Mouse (Mus musculus): ENCODE results near the gene Prim2. TPM values are rescaled to one million over a fixed set of nuclear protein-coding genes. Genes with fewer than 3 reads are reported as not detected.

The Prim2 gene
- total RNA-seq, 2 experiments from 2014 or later = 14.9 to 18.6 TPM

DNA sequence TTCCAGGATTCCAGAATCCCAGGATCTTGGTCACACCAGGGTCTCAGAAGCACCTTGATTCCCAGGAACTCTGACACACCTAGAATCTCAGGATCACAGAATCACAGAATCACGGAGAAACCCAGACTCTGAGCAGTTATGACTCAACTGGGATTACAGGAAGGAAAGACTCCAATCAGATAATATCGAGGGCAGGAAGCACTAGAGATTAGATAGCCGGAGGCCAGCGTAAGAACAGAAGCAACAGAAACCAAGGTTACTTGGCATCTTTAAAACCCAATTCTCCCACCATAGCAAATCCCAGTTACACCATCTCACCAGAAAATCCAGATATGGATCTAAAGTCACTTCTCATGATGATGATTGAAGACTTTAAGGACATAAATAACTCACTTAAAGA is 113.0 kb downstream of the Prim2 start:
- DNase-seq (ENCODE audit: low spot score in 2 of 2) = no peak

- DNase-seq (ENCODE audit: low spot score in 2 of 2) = no peak
Observed at GRCm38 (mm10) chr1:33555626-33556025, 114.0 kb downstream of the Prim2 start.

DNA sequence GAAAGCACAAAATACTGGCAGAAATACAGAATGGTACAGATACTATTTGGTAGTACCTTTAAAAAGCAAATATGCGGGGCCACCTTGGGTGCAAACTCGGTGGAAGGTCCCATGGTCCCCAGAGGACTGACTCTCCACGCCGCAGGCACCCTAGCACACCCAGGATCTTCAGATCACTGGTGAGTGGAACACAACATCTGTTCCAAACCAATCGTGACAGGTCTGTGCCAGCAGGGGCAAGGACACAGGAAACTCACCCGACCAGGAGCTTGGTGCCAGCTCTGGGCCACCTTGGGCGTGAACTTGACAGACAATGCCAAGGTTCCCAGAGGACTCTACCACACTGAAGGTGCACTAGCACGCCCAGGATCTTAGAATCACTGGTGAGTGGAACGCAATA is 118.2 kb downstream of the Prim2 start:
- no peak for DNase-seq (ENCODE audit: low spot score in 2 of 2)

DNA sequence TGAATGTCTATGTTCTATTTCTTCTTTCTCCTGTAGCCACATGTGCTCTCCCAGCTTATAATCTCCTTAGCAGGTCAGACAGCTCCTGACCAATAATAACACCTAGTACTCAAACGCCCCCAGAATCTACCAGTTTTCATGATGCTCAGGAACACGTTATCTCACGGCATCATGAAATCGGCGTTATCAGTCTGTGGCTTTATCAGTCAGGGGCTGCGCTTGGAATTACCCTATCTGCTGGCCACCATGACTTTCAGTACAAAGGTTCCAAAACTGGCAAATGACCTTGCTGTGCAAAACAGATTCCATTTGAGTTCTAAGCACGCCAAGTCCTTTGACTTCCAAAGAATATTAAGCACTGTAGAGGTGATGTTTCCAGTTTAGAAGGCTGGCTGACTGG is 127.9 kb downstream of the Prim2 start:
- no peak for DNase-seq (ENCODE audit: low spot score in 2 of 2)

GRCm38 (mm10) chr1:33537948-33538347 is 131.6 kb downstream of the Prim2 start:
- DNase-seq (ENCODE audit: low spot score in 2 of 2) = no peak

GRCm38 (mm10) chr1:33536272-33537004 is 133.2 kb downstream of the Prim2 start:
- no peak for DNase-seq (ENCODE audit: low spot score in 2 of 2)

GRCm38 (mm10) chr1:33535140-33535686 is 134.4 kb downstream of the Prim2 start:
- DNase-seq (ENCODE audit: low spot score in 2 of 2) = no peak

DNA sequence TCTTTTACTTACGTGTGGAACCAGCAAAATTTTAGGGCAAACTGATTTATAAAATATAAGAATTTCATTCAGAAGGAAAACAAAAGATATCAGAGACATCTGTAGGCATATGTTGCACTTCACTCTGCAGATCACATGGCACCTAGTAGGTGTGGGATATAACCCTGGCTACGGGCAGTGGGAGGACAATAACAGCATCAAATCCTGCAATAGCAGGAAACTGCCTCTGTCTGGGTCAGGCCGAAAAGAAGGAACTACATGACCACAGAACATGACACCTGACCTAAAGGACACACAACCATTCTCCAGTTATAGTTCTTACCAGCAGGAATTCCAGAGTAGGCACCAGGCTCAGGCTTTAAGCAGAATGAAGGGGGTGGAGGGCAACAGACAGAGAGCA is 137.7 kb downstream of the Prim2 start:
- no peak for DNase-seq (ENCODE audit: low spot score in 2 of 2)

- no peak for DNase-seq (ENCODE audit: low spot score in 2 of 2)
Observed at GRCm38 (mm10) chr1:33531097-33531856, 138.3 kb downstream of the Prim2 start.

DNA sequence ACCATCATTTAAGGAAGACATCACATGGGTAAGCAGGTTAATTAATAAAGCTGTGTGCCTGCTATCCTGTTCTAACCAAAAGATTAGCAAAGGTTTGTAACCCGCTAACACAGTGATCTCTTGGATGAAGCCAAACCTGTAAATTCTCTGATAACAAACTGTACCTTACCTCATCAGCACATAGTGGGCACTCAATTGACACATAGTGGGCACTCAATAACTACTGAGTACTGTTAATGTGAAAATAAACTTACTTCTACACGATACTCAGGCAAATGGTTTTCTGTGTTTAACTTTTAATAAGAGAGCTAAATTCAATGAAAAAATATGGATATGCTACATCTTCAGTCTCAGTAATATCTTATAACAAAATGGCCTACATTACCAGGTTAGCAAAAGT is 139.1 kb downstream of the Prim2 start:
- DNase-seq (ENCODE audit: low spot score in 2 of 2) = no peak

DNA sequence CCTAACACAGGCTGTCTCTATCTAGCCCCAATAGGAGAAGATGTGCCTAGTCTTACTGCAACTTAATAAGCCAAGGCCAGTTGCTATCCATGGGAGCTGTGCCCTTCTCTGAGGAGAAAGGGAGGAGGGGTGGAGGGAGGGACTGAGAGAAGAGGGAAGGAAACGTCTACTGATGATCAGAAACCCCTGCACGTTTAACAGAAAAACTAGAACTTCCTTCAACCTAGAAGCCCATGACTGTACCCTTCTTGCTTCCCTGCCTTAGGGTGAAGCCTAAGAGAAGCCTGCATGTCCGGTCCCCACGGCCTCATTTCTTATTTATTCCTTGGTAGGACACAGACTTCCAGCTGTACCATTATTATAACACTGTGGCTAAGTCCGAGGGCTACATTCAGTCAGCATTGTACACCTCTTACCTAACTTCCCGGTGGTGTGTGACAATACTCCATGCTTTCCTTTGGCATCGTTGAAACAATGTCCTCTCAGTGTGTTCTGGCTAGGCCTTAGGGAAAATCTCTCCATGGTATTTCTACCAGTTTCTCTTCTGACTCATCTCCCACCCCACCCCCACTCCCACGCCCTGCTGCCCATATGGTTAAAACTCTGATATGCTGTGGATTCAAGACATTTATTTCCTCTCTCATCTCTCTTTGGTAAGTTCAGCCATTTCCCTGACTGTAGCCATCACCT is 139.9 kb downstream of the Prim2 start:
- DNase-seq (ENCODE audit: low spot score in 2 of 2) = no peak

DNA sequence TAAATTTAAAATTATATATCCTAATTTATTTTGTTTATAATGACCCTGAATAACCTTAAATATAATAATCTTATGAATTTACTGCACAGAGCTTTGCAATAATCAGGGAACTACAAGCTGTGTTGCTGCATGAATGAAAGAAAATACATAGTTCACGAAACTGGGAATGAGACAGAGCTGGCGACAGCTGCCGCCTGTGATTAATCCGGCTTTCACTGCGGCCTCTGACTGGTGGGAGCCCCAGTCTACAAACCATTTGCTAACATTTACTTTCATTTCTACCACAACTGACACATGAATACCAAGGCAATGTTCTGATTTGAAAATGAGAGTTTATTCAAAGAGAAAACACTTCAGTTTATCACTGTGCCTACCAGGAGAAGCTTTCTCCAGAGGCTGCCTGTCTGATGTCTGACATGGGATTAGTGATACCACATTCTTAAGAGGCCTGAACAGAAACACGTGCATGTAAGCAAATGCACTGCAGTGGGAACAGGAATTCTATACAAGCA is 142.2 kb downstream of the Prim2 start:
- no peak for DNase-seq (ENCODE audit: low spot score in 2 of 2)

- DNase-seq (ENCODE audit: low spot score in 2 of 2) = no peak
Observed at GRCm38 (mm10) chr1:33523223-33523622, 146.4 kb downstream of the Prim2 start.

- no peak for DNase-seq (ENCODE audit: low spot score in 2 of 2)
Observed at GRCm38 (mm10) chr1:33515124-33515523, 154.5 kb downstream of the Prim2 start.

DNA sequence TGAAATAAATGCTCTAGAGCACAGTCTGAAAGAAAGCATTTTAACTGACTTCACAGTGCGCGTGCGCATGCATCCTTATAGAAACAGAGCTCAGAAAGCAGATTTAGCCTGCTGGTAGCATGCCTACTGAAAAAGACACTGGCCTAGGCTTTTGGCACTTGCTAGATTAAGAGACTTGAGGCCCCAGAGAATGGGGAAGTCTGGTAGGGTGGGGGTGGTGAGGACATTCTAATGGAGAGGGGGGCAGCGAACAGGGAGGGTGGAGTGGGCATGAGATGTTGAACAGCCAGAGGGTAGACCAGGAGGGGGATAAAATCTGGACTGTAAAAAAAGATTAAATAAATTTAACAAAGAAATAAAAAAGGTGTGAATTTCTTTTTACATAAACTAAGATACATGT is 158.3 kb downstream of the Prim2 start:
- DNase-seq (ENCODE audit: low spot score in 2 of 2) = no peak

DNA sequence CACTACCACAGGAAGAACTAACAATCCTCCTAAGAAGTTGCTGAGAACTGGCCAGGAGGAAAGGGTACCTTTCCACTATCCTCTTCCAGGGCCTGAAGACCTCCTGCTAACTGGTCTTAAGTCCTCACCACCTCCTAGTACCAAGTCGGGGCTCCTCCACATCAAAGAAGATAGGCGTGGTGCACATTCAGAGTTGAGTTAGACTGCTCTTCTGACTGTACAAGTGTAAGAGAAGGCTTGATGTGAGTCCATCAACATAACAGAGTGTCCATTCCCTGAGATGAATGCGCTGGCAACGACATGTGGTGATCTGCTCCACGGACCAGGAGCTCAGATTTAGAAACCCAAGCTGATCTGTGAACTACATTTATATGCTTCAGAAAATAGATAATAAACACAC is 165.2 kb downstream of the Prim2 start:
- DNase-seq (ENCODE audit: low spot score in 2 of 2) = no peak

DNA sequence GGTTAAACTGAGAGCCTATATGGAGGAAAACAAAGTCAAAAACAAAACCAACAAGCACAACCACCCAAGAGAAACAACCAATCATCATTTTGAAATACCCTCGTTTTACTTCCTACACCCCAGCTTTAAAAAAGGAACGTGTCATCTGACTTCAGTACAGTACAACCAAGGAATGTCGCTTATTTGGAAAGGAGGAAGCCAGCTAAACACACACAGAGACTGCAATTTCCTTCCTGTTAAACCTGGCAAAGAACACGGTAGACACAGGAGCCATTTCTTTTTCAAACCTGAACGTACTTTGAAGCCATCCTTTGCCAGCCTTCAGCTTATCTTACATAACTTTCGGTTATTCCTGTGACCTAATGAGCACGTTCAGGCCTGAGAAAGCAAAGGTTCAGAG is 166.7 kb downstream of the Prim2 start:
- no peak for DNase-seq (ENCODE audit: low spot score in 2 of 2)

- no peak for DNase-seq (ENCODE audit: low spot score in 2 of 2)
Observed at GRCm38 (mm10) chr1:33502298-33502697, 167.3 kb downstream of the Prim2 start.

DNA sequence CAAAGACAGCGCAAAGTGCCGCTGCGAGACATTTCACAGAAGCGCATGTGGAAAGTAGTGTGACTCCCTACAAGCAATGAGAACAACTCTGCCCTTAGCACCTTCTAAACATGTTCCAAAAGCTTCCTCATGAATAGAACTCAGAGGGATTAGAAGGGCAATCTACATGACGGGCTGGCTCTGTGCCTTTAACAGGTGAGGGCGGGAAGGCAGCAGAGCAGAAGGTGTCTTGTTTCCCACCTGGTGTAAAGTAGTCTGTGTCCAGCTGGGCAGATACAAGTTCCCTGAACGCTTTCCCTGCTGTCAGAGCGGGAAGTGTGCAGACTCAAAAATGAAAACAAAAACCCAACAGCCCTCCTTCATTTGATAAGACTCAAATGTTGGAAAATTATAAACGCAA is 169.5 kb downstream of the Prim2 start:
- DNase-seq (ENCODE audit: low spot score in 2 of 2) = no peak

GRCm38 (mm10) chr1:33499603-33500002 is 170.0 kb downstream of the Prim2 start:
- no peak for DNase-seq (ENCODE audit: low spot score in 2 of 2)

GRCm38 (mm10) chr1:33496128-33496527 is 173.5 kb downstream of the Prim2 start:
- DNase-seq (ENCODE audit: low spot score in 2 of 2) = no peak

DNA sequence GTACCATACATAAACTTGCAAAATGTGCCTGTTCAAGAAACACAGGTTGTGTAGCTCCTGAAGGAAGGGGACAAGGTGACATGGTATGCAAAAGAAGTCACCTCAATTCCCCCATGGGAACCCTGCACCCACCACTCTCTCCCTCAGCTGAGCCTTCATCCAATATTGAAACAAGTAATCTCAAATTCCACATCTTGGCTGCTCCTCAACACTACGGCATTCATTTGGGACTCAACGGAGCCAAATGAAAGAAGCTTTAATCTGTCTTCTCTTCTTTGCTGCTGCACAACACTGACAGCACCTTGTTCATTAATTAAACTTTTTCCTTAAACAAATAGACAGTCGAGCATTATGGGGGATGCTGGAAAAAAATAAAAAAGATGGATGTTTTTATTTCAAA is 174.0 kb downstream of the Prim2 start:
- DNase-seq (ENCODE audit: low spot score in 2 of 2) = no peak
